Mouse (Mus musculus) megakaryocyte, embryonic 14.5 days (primary cell): ENCODE data around the gene Gm2042.
"Not testable (repeated sequence)": the region's sequence is repeated elsewhere in the genome, so short reads cannot be mapped to it uniquely, and the experiment has no call there.

Experiments
- FLI1 ChIP-seq: IDR thresholded peaks from 2 replicates; pipeline ENCODE4 v1.6.1; 2012; ENCODE audit warnings: low read length, inconsistent platforms, mixed read lengths
- GATA1 ChIP-seq: IDR thresholded peaks from 3 replicates; pipeline ENCODE4 v1.6.1; 2012; ENCODE audit warnings: mixed read lengths, low read length, inconsistent platforms, borderline replicate concordance

- TF ChIP-seq GATA1, FLI1: not testable (repeated sequence)
Measured at GRCm38 (mm10) chr12:87953780-87954179, at the start of gene Gm2042.
